18 mouse cellular contexts compared by ENCODE assay signal in the genomic region with DNA sequence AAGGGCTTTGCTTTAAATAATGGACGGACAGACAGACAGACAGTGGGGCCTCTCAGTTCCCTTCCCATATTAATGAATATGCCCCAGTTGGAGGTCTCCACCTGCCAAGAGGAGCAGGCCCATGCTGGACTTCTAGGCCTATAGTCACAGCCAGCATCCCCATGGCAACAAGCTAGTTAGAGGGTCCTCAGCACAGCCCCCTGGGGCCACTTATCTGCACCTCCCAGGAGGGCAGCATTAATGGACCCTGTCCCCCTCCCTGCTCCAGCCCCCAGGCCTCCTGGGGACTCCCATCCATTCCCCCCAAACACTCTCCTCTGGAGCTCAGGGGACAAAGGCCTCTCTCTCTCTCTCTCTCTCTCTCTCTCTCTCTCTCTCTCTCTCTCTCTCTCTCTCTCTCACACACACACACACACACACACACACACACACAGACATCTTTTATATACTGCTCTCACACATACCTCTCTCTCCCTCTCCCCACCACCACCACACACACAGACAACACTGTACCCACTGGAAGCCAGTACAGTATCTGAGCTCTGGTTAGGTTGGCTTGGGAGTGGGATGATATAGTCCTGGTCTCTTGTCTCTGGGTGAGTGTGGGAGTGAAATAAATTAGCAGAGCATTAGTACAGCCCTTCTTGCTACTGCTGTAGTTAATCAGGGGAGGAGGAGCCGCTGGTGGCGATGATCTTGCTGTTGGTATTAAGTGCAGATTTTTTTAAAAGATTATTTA.
DNase-seq lines count a peak whose midpoint lies in the region; ATAC-seq and TF ChIP-seq lines count a peak whose summit lies in the region.
"Had no signal": no experiment of that assay in that cellular context is flagged by ENCODE, and none has a peak within 500 bp of the region (broad histone marks: within the 10 kb centered on the region; RNA-seq: fewer than 3 reads in every experiment).

No protein-coding gene starts in this region.

- H3K9me3 ChIP-seq in forebrain, embryonic 12.5 days, result no peaks in the 10 kb centered on the region
- H3K9me3 ChIP-seq in forebrain, embryonic 16.5 days (ENCODE audit: control insufficient read depth, low read length), result no peaks in the 10 kb centered on the region
- H3K9me3 ChIP-seq in midbrain, embryonic 10.5 days (replicated peaks), result no peaks in the 10 kb centered on the region; the same call in 1 of the 2 replicates
- no peaks in the 10 kb centered on the region for H3K9me3 ChIP-seq in midbrain, postnatal 0 days (ENCODE audit: low read length)
- no peaks in the 10 kb centered on the region for H3K9me3 ChIP-seq in liver, embryonic 16.5 days (replicated peaks; ENCODE audit: control insufficient read depth, low read length)
- no peaks in the 10 kb centered on the region for H3K9me3 ChIP-seq in neural tube, embryonic 14.5 days (ENCODE audit: control insufficient read depth, low read length)

- no peaks in the 10 kb centered on the region for H3K36me3 ChIP-seq in forebrain, embryonic 12.5 days (replicated peaks)
- no peaks in the 10 kb centered on the region for H3K36me3 ChIP-seq in forebrain, embryonic 16.5 days (ENCODE audit: control insufficient read depth, insufficient read depth)
- H3K36me3 ChIP-seq in midbrain, embryonic 10.5 days, result no peaks in the 10 kb centered on the region
- H3K36me3 ChIP-seq in midbrain, postnatal 0 days (ENCODE audit: insufficient read depth, low read length), result no peaks in the 10 kb centered on the region
- no peaks in the 10 kb centered on the region for H3K36me3 ChIP-seq in liver, embryonic 16.5 days (ENCODE audit: control insufficient read depth, insufficient read depth)
- no peaks in the 10 kb centered on the region for H3K36me3 ChIP-seq in neural tube, embryonic 14.5 days (ENCODE audit: control insufficient read depth, insufficient read depth, low read length)

- DNase-seq in midbrain, embryonic 10.5 days (ENCODE audit: low spot score), result no peak
- no peak for DNase-seq in midbrain, postnatal 0 days (ENCODE audit: low spot score)
- DNase-seq: adrenal gland, postnatal 14 days; cerebellum, adult 18-20 months; gastrocnemius, postnatal 14 days; kidney, adult 18-20 months; kidney, postnatal 14 days; lung, embryonic 14.5 days; right cerebral cortex, adult 18-20 months had no signal

- peak overlapping the region; percentile 47 for H3K27ac ChIP-seq in forebrain, embryonic 12.5 days
- no peak overlapping the region for H3K27ac ChIP-seq in forebrain, embryonic 16.5 days (ENCODE audit: low read length)
- H3K27ac ChIP-seq in midbrain, embryonic 10.5 days (replicated peaks), result peak overlapping the region; percentile 69; the same call in 1 of the 2 replicates
- H3K27ac ChIP-seq in midbrain, postnatal 0 days (ENCODE audit: low read depth, low read length), result no peak overlapping the region
- no peak overlapping the region; the same call in 1 of the 2 replicates for H3K27ac ChIP-seq in liver, embryonic 16.5 days (ENCODE audit: low read length)
- H3K27ac ChIP-seq in neural tube, embryonic 14.5 days (ENCODE audit: low read depth, low read length), result peak overlapping the region; percentile 10; the same call in 1 of the 2 replicates
- H3K27ac ChIP-seq: left cerebral cortex, adult 2 months; macrophage had no signal

- no peak overlapping the region for H3K9ac ChIP-seq in forebrain, embryonic 12.5 days
- H3K9ac ChIP-seq in forebrain, embryonic 16.5 days (replicated peaks; ENCODE audit: low read depth, low read length), result no peak overlapping the region
- H3K9ac ChIP-seq in midbrain, postnatal 0 days (replicated peaks; ENCODE audit: low read length, poor library complexity, severe bottlenecking), result no peak overlapping the region
- peak overlapping the region; percentile 33; the same call in 1 of the 2 replicates for H3K9ac ChIP-seq in liver, embryonic 16.5 days (ENCODE audit: low read depth, low read length)
- no peak overlapping the region for H3K9ac ChIP-seq in neural tube, embryonic 14.5 days (replicated peaks; ENCODE audit: low read depth, low read length)
- H3K9ac ChIP-seq: lung, embryonic 14.5 days had no signal

- H3K4me2 ChIP-seq in forebrain, embryonic 12.5 days, result no peak overlapping the region
- no peak overlapping the region for H3K4me2 ChIP-seq in forebrain, embryonic 16.5 days (ENCODE audit: low read length)
- H3K4me2 ChIP-seq in midbrain, postnatal 0 days (ENCODE audit: low read depth, low read length, poor library complexity, severe bottlenecking), result no peak overlapping the region
- 0 out of 2 replicates have a peak overlapping the region, but pooled peaks have one; percentile 36 for H3K4me2 ChIP-seq in liver, embryonic 16.5 days (ENCODE audit: low read depth, low read length)
- H3K4me2 ChIP-seq in neural tube, embryonic 14.5 days (ENCODE audit: low read depth, low read length), result no peak overlapping the region
- H3K4me2 ChIP-seq: lung, embryonic 14.5 days had no signal

- WGBS in forebrain, embryonic 12.5 days, result 54% methylated on average over 3 of the region's 3 CpGs
- WGBS in forebrain, embryonic 16.5 days, result 48% methylated on average over 3 of the region's 3 CpGs
- 63% methylated on average over 3 of the region's 3 CpGs for WGBS in midbrain, embryonic 10.5 days
- WGBS in midbrain, postnatal 0 days, result 50% methylated on average over 3 of the region's 3 CpGs
- 41% methylated on average over 3 of the region's 3 CpGs for WGBS in liver, embryonic 16.5 days (ENCODE audit: insufficient replicate concordance)
- 45% methylated on average over 3 of the region's 3 CpGs for WGBS in neural tube, embryonic 14.5 days

- no peak overlapping the region for H3K4me3 ChIP-seq in forebrain, embryonic 12.5 days (replicated peaks)
- no peak overlapping the region for H3K4me3 ChIP-seq in forebrain, embryonic 16.5 days (replicated peaks; ENCODE audit: low read length)
- no peak overlapping the region for H3K4me3 ChIP-seq in midbrain, embryonic 10.5 days
- no peak overlapping the region for H3K4me3 ChIP-seq in midbrain, postnatal 0 days (ENCODE audit: low read depth, low read length)
- H3K4me3 ChIP-seq in liver, embryonic 16.5 days (ENCODE audit: low read depth, low read length), result peak overlapping the region; percentile 36
- H3K4me3 ChIP-seq in neural tube, embryonic 14.5 days (ENCODE audit: low read depth, low read length), result no peak overlapping the region
- H3K4me3 ChIP-seq: left cerebral cortex, adult 2 months had no signal

- H3K4me1 ChIP-seq in forebrain, embryonic 12.5 days, result peaks cover 33% of the 10 kb centered on the region
- 0 out of 2 replicates have a peak, but pooled peaks cover 6% of the 10 kb centered on the region for H3K4me1 ChIP-seq in forebrain, embryonic 16.5 days (replicated peaks; ENCODE audit: control insufficient read depth, insufficient read depth, low read length)
- peaks cover 27% of the 10 kb centered on the region for H3K4me1 ChIP-seq in midbrain, embryonic 10.5 days
- peaks cover 8% of the 10 kb centered on the region; the same call in 1 of the 2 replicates for H3K4me1 ChIP-seq in midbrain, postnatal 0 days (ENCODE audit: insufficient read depth, low read length)
- H3K4me1 ChIP-seq in liver, embryonic 16.5 days (ENCODE audit: control insufficient read depth, low read depth, low read length), result peaks cover 14% of the 10 kb centered on the region
- peaks cover 19% of the 10 kb centered on the region; the same call in 1 of the 2 replicates for H3K4me1 ChIP-seq in neural tube, embryonic 14.5 days (ENCODE audit: control insufficient read depth, insufficient read depth, low read length)

- peaks cover 31% of the 10 kb centered on the region for H3K27me3 ChIP-seq in forebrain, embryonic 12.5 days
- H3K27me3 ChIP-seq in forebrain, embryonic 16.5 days (replicated peaks; ENCODE audit: control insufficient read depth, insufficient read depth, low read length), result no peaks in the 10 kb centered on the region
- H3K27me3 ChIP-seq in midbrain, embryonic 10.5 days (ENCODE audit: low read depth, poor library complexity, severe bottlenecking), result peaks cover 70% of the 10 kb centered on the region
- no peaks in the 10 kb centered on the region for H3K27me3 ChIP-seq in midbrain, postnatal 0 days (ENCODE audit: insufficient read depth, low read length)
- no peaks in the 10 kb centered on the region for H3K27me3 ChIP-seq in liver, embryonic 16.5 days (ENCODE audit: control insufficient read depth, insufficient read depth, low read depth, low read length)
- H3K27me3 ChIP-seq in neural tube, embryonic 14.5 days (ENCODE audit: control insufficient read depth, insufficient read depth, low read length), result no peaks in the 10 kb centered on the region

- ATAC-seq in forebrain, embryonic 12.5 days (ENCODE audit: low FRiP score), result peak; percentile 64
- no peak for ATAC-seq in forebrain, embryonic 16.5 days
- no peak for ATAC-seq in midbrain, postnatal 0 days (ENCODE audit: low FRiP score)
- ATAC-seq in liver, embryonic 16.5 days (ENCODE audit: low read depth), result no peak
- no peak for ATAC-seq in neural tube, embryonic 14.5 days (ENCODE audit: low read depth)
- no peak for ATAC-seq in granulocyte monocyte progenitor cell, adult 5-6 weeks (replicated peaks; ENCODE audit: poor library complexity, severe bottlenecking)
- ATAC-seq: activated CD4-positive, CD25-positive, alpha-beta regulatory T cell, adult 4 months; Patski had no signal

- no peak for TF ChIP-seq CTCF in midbrain, postnatal 0 days (IDR thresholded peaks at IDR 0.05)

Comparison
In these comparisons a context has a peak if more than half of its experiments do, and no peak if none do; other contexts are left out.
1. H3K27ac ChIP-seq: peak in forebrain, embryonic 12.5 days (single experiment), midbrain, embryonic 10.5 days (single experiment) and neural tube, embryonic 14.5 days (single experiment); none in forebrain, embryonic 16.5 days (single experiment), midbrain, postnatal 0 days (single experiment) and liver, embryonic 16.5 days (single experiment).